Mouse (Mus musculus) kidney, postnatal 0 days (tissue): ENCODE measurements around the gene Cenpm. TPM values are rescaled to one million over a fixed set of nuclear protein-coding genes. Genes with fewer than 3 reads are reported as not detected.
A peak's percentile ranks its signal among the peaks of the same experiment; 100 is the strongest.

ENCODE experiments used
- ATAC-seq: fragments of 200-750 bp; cut with Nextera tagmentation; replicated peaks from 2 replicates; pipeline ENCODE4 v1.8.0; 2017; ENCODE audit warnings: low read depth, moderate number of reproducible peaks, moderate TSS enrichment, moderate library complexity; ENCODE audit not compliant: low FRiP score
- DNase-seq: peaks from one replicate; pipeline ENCODE4 v3.0.0-alpha.2; 2016; ENCODE audit warnings: low spot score
- H3K27ac ChIP-seq: fragments of 300-500 bp; sonication (generic); 2 replicates; pipeline ENCODE4 v1.5.1; 2014; ENCODE audit warnings: mild to moderate bottlenecking
- H3K27me3 ChIP-seq: fragments of 300-500 bp; sonication (generic); 2 replicates; pipeline ENCODE4 v1.6.1; 2014; ENCODE audit warnings: low read length, mixed read lengths; ENCODE audit not compliant: insufficient read depth
- H3K36me3 ChIP-seq: fragments of 300-500 bp; sonication (generic); 2 replicates; pipeline ENCODE4 v1.6.1; 2014; ENCODE audit warnings: low read length, mixed read lengths; ENCODE audit not compliant: insufficient read depth
- H3K4me1 ChIP-seq: fragments of 300-500 bp; sonication (generic); replicated peaks from 2 replicates; pipeline ENCODE4 v1.6.1; 2014; ENCODE audit warnings: antibody characterized with exemption, low read length, mixed read lengths; ENCODE audit not compliant: insufficient read depth
- H3K4me2 ChIP-seq: fragments of 300-500 bp; sonication (generic); 2 replicates; pipeline ENCODE4 v1.6.1; 2014; ENCODE audit warnings: mild to moderate bottlenecking, low read length, moderate library complexity, mixed read lengths
- H3K4me3 ChIP-seq: fragments of 300-500 bp; sonication (generic); replicated peaks from 2 replicates; pipeline ENCODE4 v1.5.1; 2014; ENCODE audit warnings: low read depth, low read length
- H3K9ac ChIP-seq: fragments of 300-500 bp; sonication (generic); 2 replicates; pipeline ENCODE4 v1.6.1; 2014; ENCODE audit warnings: low read depth, low read length
- H3K9me3 ChIP-seq: fragments of 300-500 bp; sonication (generic); replicated peaks from 2 replicates; pipeline ENCODE4 v1.6.1; 2016; ENCODE audit warnings: low read length, inconsistent platforms, mixed read lengths
- CTCF ChIP-seq: IDR thresholded peaks from 2 replicates; pipeline ENCODE4 v1.5.1; 2016; ENCODE audit warnings: antibody characterized with exemption, low read depth, mild to moderate bottlenecking, moderate library complexity
- WGBS: fragments of 180-500 bp; shearing (Covaris S2); extraction: QIAGEN DNeasy Blood & Tissue Kit; methylation state at CpG from one replicate; pipeline ENCODE4 v1.1.7; 2014; 5-methylcytosine and 5-hydroxymethylcytosine counted together
- polyA plus RNA-seq: library from polyadenylated mRNA; unstranded; fragments of >200 nt; fragmentation: Nextera tagmentation; extraction: Ambion mirVana; gene quantifications from 2 replicates; pipeline ENCODE4 v1.2.1, GENCODE M21; 2015

Gene Cenpm
- polyA plus RNA-seq, 1 experiment from 2014 or later: 46.4 TPM

DNA sequence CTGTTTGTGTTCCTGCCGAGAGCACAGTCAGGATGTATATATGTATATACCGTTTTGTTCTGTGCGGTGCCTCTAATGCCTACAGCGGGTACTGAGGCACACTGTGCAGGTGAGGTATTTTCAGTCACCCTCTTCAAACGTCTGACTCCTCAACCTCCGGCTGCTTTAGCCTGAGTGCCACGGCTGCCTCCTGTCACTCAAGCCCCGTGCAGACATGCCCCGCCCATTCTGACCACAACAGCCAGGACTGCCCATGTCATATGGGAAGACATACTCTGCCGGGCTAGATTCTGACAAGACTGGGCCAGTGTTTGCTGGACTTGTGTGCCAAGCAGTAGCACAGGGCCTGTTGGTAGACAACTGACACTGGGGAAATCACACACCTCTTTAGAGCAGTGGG, 8.9 kb downstream of the Cenpm start:
- no peak for DNase-seq
- H3K27me3 ChIP-seq: no peaks in the 10 kb centered on the region
- no peak overlapping the region for H3K4me2 ChIP-seq
- H3K9me3 ChIP-seq: no peaks in the 10 kb centered on the region
- TF ChIP-seq CTCF: no peak
- 82% methylated on average over 10 of the region's 10 CpGs for WGBS
- peak; percentile 18; the same call in 1 of the 2 replicates for ATAC-seq
- no peaks in the 10 kb centered on the region; the same call in 1 of the 2 replicates for H3K4me1 ChIP-seq
- no peak overlapping the region for H3K4me3 ChIP-seq
- H3K27ac ChIP-seq: no peak overlapping the region
- H3K9ac ChIP-seq: no peak overlapping the region
- H3K36me3 ChIP-seq: no peaks in the 10 kb centered on the region; the same call in 1 of the 2 replicates

DNA sequence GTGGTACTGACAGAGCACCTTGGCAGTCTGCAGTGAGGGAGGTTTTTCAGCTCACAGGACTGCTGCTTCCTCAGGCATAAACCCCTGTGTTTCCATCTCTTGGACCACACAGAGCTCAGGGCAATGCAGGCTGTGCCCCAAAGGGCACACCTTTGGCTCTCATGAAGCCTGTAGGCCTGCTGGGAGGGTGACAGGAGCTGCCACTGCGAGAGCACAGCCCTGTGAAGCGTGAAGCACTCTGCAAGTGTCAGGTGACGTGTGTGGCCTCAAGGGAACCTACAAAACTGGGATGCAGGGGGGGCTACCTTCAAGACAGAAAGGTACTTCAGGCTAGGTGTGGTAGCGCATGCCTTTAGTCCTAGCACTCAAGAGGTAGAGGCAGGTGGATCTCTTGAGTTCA, 11.9 kb downstream of the Cenpm start:
- 50% methylated on average over 4 of the region's 4 CpGs for WGBS
- H3K9ac ChIP-seq: no peak overlapping the region
- TF ChIP-seq CTCF: no peak

DNA sequence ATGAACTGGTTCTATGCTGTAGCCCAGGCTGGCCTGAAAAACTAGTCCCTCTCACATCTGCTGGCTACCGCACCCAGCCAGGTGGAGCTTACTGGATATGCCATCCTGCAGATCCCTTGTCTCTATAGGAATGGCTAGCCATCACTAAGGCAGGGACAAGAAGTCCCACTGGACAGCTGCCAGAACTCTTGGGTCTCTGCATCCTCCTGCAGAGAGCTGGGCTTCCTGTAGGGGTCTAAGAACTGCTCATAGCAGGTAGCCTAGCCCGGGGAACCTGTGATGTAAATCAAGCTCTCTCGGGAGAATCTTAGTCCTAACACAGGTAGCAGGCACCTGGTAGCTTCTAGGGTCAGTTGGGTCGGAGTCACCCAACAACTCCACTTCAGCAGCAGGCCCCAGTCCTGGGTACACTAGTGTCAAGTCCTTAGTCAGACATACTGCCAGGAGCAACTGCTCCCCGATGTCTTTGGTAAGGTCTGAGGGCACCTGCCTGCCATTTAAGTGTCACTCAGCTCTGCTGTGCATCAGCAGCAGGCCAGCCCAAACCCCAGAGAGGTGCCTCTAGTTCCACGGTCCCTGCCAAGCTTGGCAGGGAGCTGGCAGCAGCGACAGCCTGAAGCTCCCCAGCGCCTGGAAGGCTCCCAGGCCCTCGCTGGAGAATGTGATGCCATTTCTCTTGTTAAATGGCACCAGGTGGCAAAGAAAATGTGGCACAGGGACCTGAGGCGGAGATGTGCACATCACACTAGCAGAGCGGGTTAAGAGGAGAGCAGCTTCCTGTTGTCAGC, 12.8 kb downstream of the Cenpm start:
- no peak for TF ChIP-seq CTCF
- no peaks in the 10 kb centered on the region; the same call in 1 of the 2 replicates for H3K4me1 ChIP-seq
- no peak overlapping the region for H3K4me2 ChIP-seq
- no peak overlapping the region for H3K9ac ChIP-seq
- H3K4me3 ChIP-seq: no peak overlapping the region
- no peak for DNase-seq
- no peak for ATAC-seq
- no peaks in the 10 kb centered on the region for H3K36me3 ChIP-seq
- H3K27me3 ChIP-seq: no peaks in the 10 kb centered on the region
- H3K27ac ChIP-seq: no peak overlapping the region
- WGBS: 68% methylated on average over 11 of the region's 11 CpGs
- H3K9me3 ChIP-seq: no peaks in the 10 kb centered on the region

More for the DNA sequence above, 11.9 kb downstream of the Cenpm start:
- no peaks in the 10 kb centered on the region for H3K9me3 ChIP-seq
- H3K4me3 ChIP-seq: no peak overlapping the region
- no peaks in the 10 kb centered on the region for H3K27me3 ChIP-seq
- no peaks in the 10 kb centered on the region for H3K36me3 ChIP-seq
- ATAC-seq (no peak), DNase-seq (no peak)
- H3K27ac ChIP-seq: no peak overlapping the region
- H3K4me1 ChIP-seq: no peaks in the 10 kb centered on the region; the same call in 1 of the 2 replicates
- no peak overlapping the region for H3K4me2 ChIP-seq

DNA sequence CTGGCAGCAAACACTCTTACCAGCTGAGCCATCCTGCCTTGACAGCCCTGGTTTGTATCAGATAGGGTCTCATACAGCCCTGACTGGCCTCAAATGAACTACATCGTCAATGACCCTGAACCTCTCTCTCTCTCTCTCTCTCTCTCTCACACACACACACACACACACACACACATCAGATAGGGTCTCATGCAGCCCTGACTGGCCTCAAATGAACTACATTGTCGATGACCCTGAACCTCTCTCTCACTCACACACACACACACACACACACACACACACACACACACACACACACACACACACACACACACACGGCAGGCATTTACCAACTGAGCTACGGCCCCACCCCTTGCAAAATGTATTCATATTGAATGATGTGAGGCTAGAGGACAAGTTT, 13.4 kb downstream of the Cenpm start:
- no peak for DNase-seq
- no peaks in the 10 kb centered on the region for H3K27me3 ChIP-seq
- no peak for ATAC-seq

DNA sequence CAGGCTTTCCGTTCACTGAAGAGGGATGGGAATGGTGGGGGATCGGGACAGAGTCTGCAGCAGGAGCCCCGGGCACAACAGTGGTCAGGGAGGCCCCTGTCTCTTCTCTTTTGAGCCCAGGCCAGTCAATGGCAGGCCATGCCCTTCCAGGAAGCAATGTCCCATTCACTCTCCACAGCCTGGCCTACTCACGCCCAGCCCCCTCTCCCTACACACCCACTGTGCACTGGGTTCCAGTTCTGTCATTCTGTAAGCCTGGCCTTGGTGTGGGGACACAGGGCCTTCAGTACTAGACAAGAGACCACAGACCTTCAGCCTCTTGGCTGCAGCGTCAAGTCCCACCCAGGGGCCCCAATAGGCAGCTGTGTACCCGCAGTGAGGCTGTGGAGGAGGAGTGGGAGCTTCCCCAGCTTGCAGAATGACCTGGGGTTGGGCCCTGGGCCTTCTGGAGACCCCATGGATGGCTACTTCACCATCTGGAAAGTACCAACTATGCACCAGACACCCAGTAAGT, 14.4 kb downstream of the Cenpm start:
- no peak for TF ChIP-seq CTCF
- WGBS: 68% methylated on average over 6 of the region's 6 CpGs
- Histone ChIP-seq H3K9me3 (no peaks in the 10 kb centered on the region), H3K27me3 (no peaks in the 10 kb centered on the region), H3K4me3 (no peak overlapping the region), H3K9ac (no peak overlapping the region), H3K27ac (no peak overlapping the region), H3K36me3 (no peaks in the 10 kb centered on the region), H3K4me2 (no peak overlapping the region), H3K4me1 (no peaks in the 10 kb centered on the region; the same call in 1 of the 2 replicates)
- DNase-seq: no peak
- no peak for ATAC-seq

More for the DNA sequence above, 13.4 kb downstream of the Cenpm start:
- no peak for TF ChIP-seq CTCF
- H3K27ac ChIP-seq: no peak overlapping the region
- no peaks in the 10 kb centered on the region for H3K9me3 ChIP-seq
- H3K4me2 ChIP-seq: no peak overlapping the region
- H3K36me3 ChIP-seq: no peaks in the 10 kb centered on the region
- no peak overlapping the region for H3K4me3 ChIP-seq
- 69% methylated on average over 4 of the region's 4 CpGs for WGBS
- no peak overlapping the region for H3K9ac ChIP-seq
- no peaks in the 10 kb centered on the region; the same call in 1 of the 2 replicates for H3K4me1 ChIP-seq

DNA sequence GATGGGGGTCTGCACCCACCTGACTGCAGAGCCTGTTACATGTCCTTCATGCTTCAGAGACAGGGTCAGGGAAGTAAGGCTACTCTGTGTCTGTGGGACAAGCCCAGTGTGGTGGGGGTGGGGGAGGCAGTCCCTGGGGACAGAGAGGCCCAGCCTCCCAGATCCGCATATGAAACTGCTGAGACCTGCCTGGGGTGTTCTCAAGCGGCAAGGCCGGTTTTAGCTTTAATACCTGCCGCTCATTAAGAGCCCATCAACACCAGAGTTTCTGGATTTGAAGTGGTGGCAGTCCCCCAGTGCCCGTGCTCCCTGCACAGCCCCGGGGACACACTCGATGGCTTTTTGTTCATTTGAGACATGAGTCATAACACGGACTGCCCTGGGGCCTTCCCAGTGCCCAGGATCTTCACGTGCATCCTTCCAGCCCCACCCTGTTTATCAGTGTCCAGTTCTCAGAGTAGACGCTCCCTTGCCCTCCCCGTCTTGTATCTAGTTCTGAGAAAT, 15.0 kb downstream of the Cenpm start:
- no peak for TF ChIP-seq CTCF
- no peak overlapping the region for H3K9ac ChIP-seq
- ATAC-seq (no peak; the same call in 1 of the 2 replicates), DNase-seq (no peak)
- H3K4me2 ChIP-seq: no peak overlapping the region
- H3K27me3 ChIP-seq: peaks cover 2% of the 10 kb centered on the region; the same call in 1 of the 2 replicates
- H3K9me3 ChIP-seq: no peaks in the 10 kb centered on the region
- H3K4me1 ChIP-seq: no peaks in the 10 kb centered on the region; the same call in 1 of the 2 replicates
- H3K27ac ChIP-seq: no peak overlapping the region
- WGBS: 37% methylated on average over 11 of the region's 11 CpGs
- H3K4me3 ChIP-seq: no peak overlapping the region
- no peaks in the 10 kb centered on the region for H3K36me3 ChIP-seq
